Mouse (Mus musculus) left cerebral cortex, adult 9 months (tissue): ENCODE results near the gene Ctf1.

ENCODE experiments used
- DNase-seq, 2 experiments: peaks; one replicate each; pipeline ENCODE4 v3.0.0; 2022; ENCODE audit warnings: low spot score in 2 of 2

Gene Ctf1

GRCm38 (mm10) chr7:127744366-127745045 lies 32.0 kb downstream of the Ctf1 start, which contains the start of gene Fbxl19:
TSS of gene Fbxl19 (plus strand) at chr7:127744543.
- DNase-seq, result peak in 1 of 2 experiments; percentile 83

GRCm38 (mm10) chr7:127745251-127745651 lies 32.7 kb downstream of the Ctf1 start:
- DNase-seq, result peak; percentile 96 to 97

GRCm38 (mm10) chr7:127745652-127746493 lies 33.3 kb downstream of the Ctf1 start:
- DNase-seq, result peak; percentile 99

GRCm38 (mm10) chr7:127746494-127747491 lies 34.3 kb downstream of the Ctf1 start:
- DNase-seq, result no peak

- no peak for DNase-seq
Observed at GRCm38 (mm10) chr7:127747559-127748234, 35.2 kb downstream of the Ctf1 start.

GRCm38 (mm10) chr7:127748235-127748560 lies 35.7 kb downstream of the Ctf1 start:
- DNase-seq, result no peak

GRCm38 (mm10) chr7:127750131-127751127 lies 37.9 kb downstream of the Ctf1 start:
- peak in 1 of 2 experiments; percentile 76 for DNase-seq

GRCm38 (mm10) chr7:127751619-127752018 lies 39.1 kb downstream of the Ctf1 start:
- no peak for DNase-seq

- no peak for DNase-seq
Observed at GRCm38 (mm10) chr7:127752069-127752468, 39.5 kb downstream of the Ctf1 start.

- DNase-seq, result no peak
Observed at GRCm38 (mm10) chr7:127753158-127753557, 40.6 kb downstream of the Ctf1 start.

GRCm38 (mm10) chr7:127753741-127754140 lies 41.2 kb downstream of the Ctf1 start:
- no peak for DNase-seq

- DNase-seq, result no peak
Observed at GRCm38 (mm10) chr7:127759716-127760115, 47.2 kb downstream of the Ctf1 start.

GRCm38 (mm10) chr7:127760478-127760877 lies 47.9 kb downstream of the Ctf1 start:
- no peak for DNase-seq

- DNase-seq, result no peak
Observed at GRCm38 (mm10) chr7:127761026-127761425, 48.5 kb downstream of the Ctf1 start.

- no peak for DNase-seq
Observed at GRCm38 (mm10) chr7:127763642-127764041, 51.1 kb downstream of the Ctf1 start.

GRCm38 (mm10) chr7:127765756-127766155 lies 53.2 kb downstream of the Ctf1 start:
- DNase-seq, result no peak

GRCm38 (mm10) chr7:127766851-127767609 lies 54.5 kb downstream of the Ctf1 start:
- no peak for DNase-seq
